ENCODE assay signal across 26 mouse cellular contexts in the genomic region with DNA sequence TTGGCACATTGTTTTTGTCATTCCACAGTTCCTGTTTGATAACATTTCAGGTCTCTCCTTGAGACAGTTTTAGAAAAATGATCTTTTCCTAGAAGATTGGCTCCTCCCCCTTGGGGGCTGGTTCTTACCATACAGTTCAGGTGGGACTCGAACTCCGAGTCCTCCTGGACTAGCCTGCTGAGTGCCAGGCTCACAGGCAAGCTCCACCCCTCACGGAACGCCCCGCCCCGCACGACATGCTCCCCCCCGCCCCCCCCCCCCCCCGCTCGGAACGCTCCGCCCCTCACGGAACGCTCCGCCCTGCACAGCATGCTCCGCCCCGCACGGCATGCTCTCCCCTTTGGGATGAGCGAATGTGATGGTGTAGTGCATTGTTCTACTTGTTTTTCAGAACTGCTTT.
"Had no signal": no experiment of that assay in that cellular context is flagged by ENCODE, and none has a peak within 500 bp of the region (broad histone marks: within the 10 kb centered on the region; RNA-seq: fewer than 3 reads in every experiment).

No protein-coding gene starts in this region.

- H3K4me1 ChIP-seq: liver, embryonic 13.5 days had no signal

- ATAC-seq: hindbrain, postnatal 0 days; intestine, embryonic 16.5 days had no signal

- H3K36me3 ChIP-seq: heart, embryonic 10.5 days; heart, embryonic 13.5 days; heart, embryonic 15.5 days; hindbrain, embryonic 10.5 days; hindbrain, embryonic 13.5 days; hindbrain, embryonic 15.5 days; kidney, embryonic 15.5 days; limb, embryonic 13.5 days; limb, embryonic 15.5 days; liver, embryonic 13.5 days had no signal

- H3K27me3 ChIP-seq: heart, embryonic 13.5 days; heart, embryonic 15.5 days; hindbrain, embryonic 13.5 days; hindbrain, embryonic 15.5 days; limb, embryonic 13.5 days; limb, embryonic 15.5 days; liver, embryonic 13.5 days had no signal

- H3K27ac ChIP-seq: heart, embryonic 10.5 days; heart, embryonic 13.5 days; heart, embryonic 15.5 days; hindbrain, postnatal 0 days; kidney, embryonic 15.5 days; kidney, postnatal 0 days; limb, embryonic 13.5 days; limb, embryonic 15.5 days; liver, embryonic 13.5 days had no signal

- H3K4me3 ChIP-seq: heart, embryonic 10.5 days; heart, embryonic 13.5 days; heart, embryonic 15.5 days; hindbrain, embryonic 10.5 days; hindbrain, embryonic 13.5 days; hindbrain, embryonic 15.5 days; kidney, embryonic 15.5 days; limb, embryonic 13.5 days; limb, embryonic 15.5 days; liver, embryonic 13.5 days had no signal

- H3K9me3 ChIP-seq: heart, embryonic 10.5 days; heart, embryonic 13.5 days; heart, embryonic 15.5 days; hindbrain, embryonic 10.5 days; hindbrain, embryonic 13.5 days; hindbrain, embryonic 15.5 days; kidney, embryonic 15.5 days; limb, embryonic 13.5 days; limb, embryonic 15.5 days; liver, embryonic 13.5 days had no signal

- DNase-seq: gastrocnemius, postnatal 10 days; gastrocnemius, postnatal 25 days; heart, adult 18-20 months; heart, postnatal 10 days; heart, postnatal 4 days; kidney, adult 11 months; kidney, adult 2 months; kidney, adult 9 months; kidney, postnatal 14 days; kidney, postnatal 36 days; layer of hippocampus, adult 9-11 months; layer of hippocampus, postnatal 36 days; left cerebral cortex, postnatal 4 days; liver, embryonic 13.5 days had no signal

- H3K4me2 ChIP-seq: heart, embryonic 13.5 days; heart, embryonic 15.5 days; hindbrain, embryonic 13.5 days; hindbrain, embryonic 15.5 days; kidney, embryonic 15.5 days; limb, embryonic 13.5 days; limb, embryonic 15.5 days; liver, embryonic 13.5 days had no signal

- H3K9ac ChIP-seq: heart, embryonic 13.5 days; heart, embryonic 15.5 days; hindbrain, embryonic 13.5 days; hindbrain, embryonic 15.5 days; kidney, embryonic 15.5 days; limb, embryonic 13.5 days; limb, embryonic 15.5 days; liver, embryonic 13.5 days had no signal
